Mouse (Mus musculus) small intestine, adult 2 months (tissue): ENCODE data around the gene Odf4. TPM values are rescaled to one million over a fixed set of nuclear protein-coding genes. Genes with fewer than 3 reads are reported as not detected.

Experiments used
- H3K27ac ChIP-seq: fragments of 200-500 bp; 2 replicates; pipeline ENCODE4 v1.5.1; 2012; ENCODE audit warnings: low read depth, low read length, control low read depth, inconsistent platforms; ENCODE audit not compliant: insufficient read depth
- H3K27me3 ChIP-seq: fragments of 200-500 bp; 2 replicates; pipeline ENCODE4 v1.6.1; 2012; ENCODE audit warnings: mild to moderate bottlenecking, moderate library complexity, low read length, inconsistent platforms; ENCODE audit not compliant: control insufficient read depth, insufficient read depth
- H3K36me3 ChIP-seq: fragments of 200-500 bp; 2 replicates; pipeline ENCODE4 v1.6.1; 2012; ENCODE audit warnings: mild to moderate bottlenecking, low read length, control low read depth, inconsistent platforms; ENCODE audit not compliant: control insufficient read depth, insufficient read depth
- H3K4me1 ChIP-seq: fragments of 200-500 bp; 2 replicates; pipeline ENCODE4 v1.6.1; 2012; ENCODE audit warnings: low read length, inconsistent platforms, mixed read lengths; ENCODE audit not compliant: control insufficient read depth, insufficient read depth, insufficient read length
- H3K4me3 ChIP-seq: fragments of 200-500 bp; 2 replicates; pipeline ENCODE4 v1.5.1; 2012; ENCODE audit warnings: low read depth, mild to moderate bottlenecking, control low read depth, inconsistent platforms, low read length, moderate library complexity
- CTCF ChIP-seq: fragments of 200-500 bp; IDR thresholded peaks from 2 replicates; pipeline ENCODE4 v1.5.1; 2012; ENCODE audit warnings: low read depth, mild to moderate bottlenecking, control low read depth, inconsistent platforms, low read length, moderate library complexity, mixed read lengths; ENCODE audit not compliant: insufficient replicate concordance, insufficient read length; ENCODE audit errors: extremely low read depth
- POLR2A ChIP-seq: fragments of 200-500 bp; IDR thresholded peaks from 2 replicates; pipeline ENCODE4 v1.6.1; 2012; ENCODE audit warnings: low read depth, mild to moderate bottlenecking, control low read depth, inconsistent platforms, low read length, moderate library complexity
- WGBS: fragments of 180-500 bp; shearing (Covaris S2); methylation state at CpG from one replicate; pipeline ENCODE4 v1.1.7; 2018; 5-methylcytosine and 5-hydroxymethylcytosine counted together
- polyA plus RNA-seq: library from polyadenylated mRNA; depleted of rRNA; stranded (reverse); fragments of >200 nt; gene quantifications from 2 replicates; pipeline ENCODE4 v1.2.3, GENCODE M21; 2012

The Odf4 gene
- polyA plus RNA-seq, 1 experiment = not detected

DNA sequence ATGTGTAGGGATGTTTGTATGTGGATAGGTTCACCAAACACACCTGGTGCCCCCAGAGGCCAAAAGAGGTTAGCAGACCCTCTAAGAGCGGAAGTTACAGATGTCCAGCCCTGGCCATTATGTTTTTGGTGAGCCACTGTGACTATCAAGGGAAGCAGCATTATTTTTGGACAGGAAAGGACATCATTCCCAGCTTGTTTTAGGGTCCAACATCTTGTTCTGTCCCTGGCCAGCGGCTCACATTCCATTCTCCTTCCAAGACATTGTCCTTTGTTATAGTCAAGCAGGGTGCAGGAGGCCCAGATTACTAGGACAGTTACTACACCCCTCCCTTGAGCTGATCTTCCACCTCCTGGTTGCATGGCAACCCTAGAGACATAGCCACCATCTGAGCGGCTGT is 19.6 kb downstream of the Odf4 start:
- 76% methylated on average over 3 of the region's 3 CpGs for WGBS
- TF ChIP-seq POLR2A = no peak
- TF ChIP-seq CTCF = no peak

DNA sequence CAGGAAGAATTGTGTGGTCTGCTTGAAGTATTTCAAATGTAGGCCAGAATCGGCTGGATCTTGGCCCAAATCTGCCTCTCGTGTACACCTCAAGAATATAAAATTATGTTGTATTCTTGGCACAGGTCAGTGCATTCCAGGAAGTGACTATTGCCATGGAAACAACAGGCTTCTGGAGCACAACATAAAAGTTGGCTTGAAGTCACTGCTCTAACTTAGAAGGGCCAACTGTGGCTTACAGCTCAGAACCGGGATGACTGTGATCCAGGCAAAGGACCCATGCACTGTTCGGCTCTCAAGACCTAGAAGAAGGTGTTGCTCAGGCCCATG is 20.5 kb downstream of the Odf4 start:
- no peak overlapping the region for H3K4me3 ChIP-seq
- peaks cover 35% of the 10 kb centered on the region for H3K36me3 ChIP-seq
- no peak for TF ChIP-seq POLR2A
- no peak for TF ChIP-seq CTCF
- no peak overlapping the region for H3K27ac ChIP-seq
- WGBS = 52% methylated on average over 4 of the region's 4 CpGs
- H3K27me3 ChIP-seq = no peaks in the 10 kb centered on the region
- H3K4me1 ChIP-seq = peaks cover 3% of the 10 kb centered on the region; the same call in 1 of the 2 replicates

More for the DNA sequence above, 19.6 kb downstream of the Odf4 start:
- Histone ChIP-seq H3K27ac (no peak overlapping the region), H3K36me3 (peaks cover 35% of the 10 kb centered on the region), H3K27me3 (no peaks in the 10 kb centered on the region), H3K4me1 (peaks cover 7% of the 10 kb centered on the region; the same call in 1 of the 2 replicates), H3K4me3 (no peak overlapping the region)

- Histone ChIP-seq H3K4me1 (peaks cover 6% of the 10 kb centered on the region), H3K27me3 (no peaks in the 10 kb centered on the region), H3K27ac (no peak overlapping the region), H3K36me3 (peaks cover 35% of the 10 kb centered on the region), H3K4me3 (no peak overlapping the region)
- 87% methylated on average over 9 of the region's 9 CpGs for WGBS
- TF ChIP-seq POLR2A (no peak), CTCF (no peak)
Measured at GRCm38 (mm10) chr11:68905665-68906460, 21.0 kb downstream of the Odf4 start.

DNA sequence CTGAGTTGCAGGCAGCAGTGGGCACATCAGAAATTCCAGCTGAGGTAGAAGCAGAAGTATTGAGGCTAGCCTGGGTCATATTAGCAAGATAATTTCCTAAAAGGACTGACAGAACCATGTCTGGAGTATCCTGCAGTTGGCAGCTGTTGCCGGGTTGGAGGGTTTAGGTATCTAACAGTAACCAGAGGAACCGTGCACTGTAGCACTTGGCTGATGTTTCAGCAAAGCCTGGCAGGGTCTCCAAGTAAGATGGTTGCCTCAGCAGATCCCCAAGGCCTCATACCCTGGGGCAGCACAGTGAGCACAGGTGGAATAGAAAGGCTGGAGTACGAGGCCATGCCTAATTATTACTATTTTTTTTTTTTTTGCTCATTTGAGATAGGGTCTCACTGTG is 21.7 kb downstream of the Odf4 start:
- H3K4me1 ChIP-seq = peaks cover 8% of the 10 kb centered on the region
- no peaks in the 10 kb centered on the region for H3K27me3 ChIP-seq
- TF ChIP-seq POLR2A (no peak), CTCF (no peak)
- 83% methylated on average over 3 of the region's 3 CpGs for WGBS
- no peak overlapping the region for H3K27ac ChIP-seq
- no peak overlapping the region for H3K4me3 ChIP-seq
- H3K36me3 ChIP-seq = peaks cover 35% of the 10 kb centered on the region

GRCm38 (mm10) chr11:68904375-68905137 is 22.3 kb downstream of the Odf4 start:
- Histone ChIP-seq H3K27ac (no peak overlapping the region), H3K4me1 (peaks cover 8% of the 10 kb centered on the region), H3K27me3 (no peaks in the 10 kb centered on the region), H3K4me3 (no peak overlapping the region), H3K36me3 (peaks cover 35% of the 10 kb centered on the region)
- TF ChIP-seq POLR2A (no peak), CTCF (peak; percentile 52; the same call in 1 of the 2 replicates)
- 64% methylated on average over 8 of the region's 8 CpGs for WGBS

DNA sequence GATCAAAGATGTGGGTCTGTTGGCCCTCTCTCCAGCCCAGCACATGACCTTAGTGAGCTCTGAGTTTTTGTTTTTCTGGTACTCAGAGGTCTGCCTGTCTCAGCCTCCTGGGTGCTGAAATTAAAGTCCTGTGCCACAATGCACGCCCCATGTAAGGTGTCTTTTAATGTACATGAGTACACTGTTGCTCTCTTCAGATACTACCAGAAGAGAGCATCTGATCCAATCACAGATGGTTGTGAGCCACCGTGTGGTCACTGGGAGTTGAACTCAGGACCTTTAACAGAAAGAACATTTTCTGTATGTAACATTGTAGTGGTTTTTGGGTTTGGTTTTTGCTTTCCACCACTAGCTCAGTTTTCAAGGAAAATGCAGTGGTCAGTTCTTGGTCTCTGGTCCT is 23.1 kb downstream of the Odf4 start:
- Histone ChIP-seq H3K27me3 (no peaks in the 10 kb centered on the region), H3K36me3 (peaks cover 35% of the 10 kb centered on the region), H3K4me3 (no peak overlapping the region), H3K4me1 (peaks cover 7% of the 10 kb centered on the region), H3K27ac (no peak overlapping the region)
- TF ChIP-seq CTCF (no peak), POLR2A (no peak)
- WGBS = 71% methylated on average over 2 of the region's 2 CpGs

DNA sequence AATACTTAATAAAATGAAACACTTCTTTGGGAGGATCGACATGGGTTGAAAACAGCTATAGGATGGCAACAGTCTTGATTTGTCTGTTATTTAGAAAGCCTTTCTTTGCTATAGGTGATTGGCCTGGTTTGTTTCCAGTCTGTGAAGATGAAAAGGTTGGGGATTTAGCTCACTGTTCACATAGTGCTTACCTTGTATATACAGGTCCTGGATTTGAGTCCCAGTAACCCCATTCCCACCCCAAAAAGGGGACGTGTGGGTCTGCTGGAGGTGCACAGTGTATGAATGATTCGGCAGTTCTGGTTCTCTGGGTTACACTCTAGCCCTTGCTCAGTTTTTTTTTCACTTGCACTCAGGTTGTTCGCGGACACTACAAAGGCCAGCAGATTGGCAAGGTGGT is 24.1 kb downstream of the Odf4 start:
- Histone ChIP-seq H3K27me3 (no peaks in the 10 kb centered on the region), H3K27ac (no peak overlapping the region), H3K4me3 (no peak overlapping the region), H3K36me3 (peaks cover 35% of the 10 kb centered on the region), H3K4me1 (peaks cover 5% of the 10 kb centered on the region)
- WGBS = 62% methylated on average over 5 of the region's 5 CpGs
- TF ChIP-seq POLR2A (no peak), CTCF (no peak)
